Mouse (Mus musculus) heart, postnatal 25 days (tissue): ENCODE measurements at regions not wholly inside any gene's neighbourhood (a gene's known extent, or its start where the extent isn't known, plus 50 kb on each side); places are given as distances from the start of the nearest gene placed in this dataset.

Experiments used
- DNase-seq: peaks from one replicate; pipeline ENCODE4 v3.0.0; 2022; ENCODE audit warnings: low spot score
- intact Hi-C: fragments of 180-260 bp; cut with DNase I; formaldehyde crosslinking; loops from one replicate; pipeline ENCODE4 v1.15.1; 2025

DNA sequence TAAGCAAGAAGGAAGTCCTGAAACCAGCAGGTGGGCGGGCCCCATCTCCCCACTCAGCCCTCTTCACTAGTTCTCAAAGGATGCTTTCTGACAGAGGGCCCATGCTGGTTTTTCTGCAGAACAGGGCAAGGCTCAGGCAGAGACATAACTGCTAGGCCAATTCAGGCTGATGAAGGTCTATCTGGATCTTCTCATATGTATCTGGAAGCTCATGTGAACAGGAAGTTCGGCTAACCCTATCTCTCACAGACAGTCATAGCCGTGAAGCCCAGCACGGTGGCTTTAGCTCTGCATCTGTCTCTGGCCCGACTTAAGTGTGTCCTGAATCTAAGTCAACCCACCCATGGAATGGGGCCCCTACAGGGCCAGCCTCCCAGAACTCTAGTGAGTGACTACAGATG, 113.7 kb upstream of the 1700021F07Rik start:
- no peak for DNase-seq
- intact Hi-C loops = no loop called here

DNA sequence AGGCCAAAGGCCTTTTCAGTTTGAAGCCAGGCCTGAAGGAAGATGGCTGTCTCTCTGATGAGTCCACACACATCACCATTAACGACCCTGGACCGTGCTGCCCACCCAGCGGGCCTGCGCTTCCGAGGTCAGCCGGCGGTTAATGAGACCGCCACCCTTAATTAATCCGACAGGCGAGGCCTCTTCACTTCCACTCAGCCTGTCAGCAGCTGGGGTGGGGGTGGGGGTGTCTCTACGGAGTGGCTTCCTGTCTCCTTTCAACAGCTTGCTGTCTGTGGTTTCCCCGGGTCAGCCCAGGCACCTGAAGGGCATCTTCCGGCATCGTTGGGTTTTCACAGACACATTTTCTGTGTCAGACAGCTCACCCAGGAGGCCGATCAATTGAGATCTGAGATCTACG, 113.0 kb upstream of the 1700021F07Rik start:
- DNase-seq = no peak
- intact Hi-C loops = no loop called here

DNA sequence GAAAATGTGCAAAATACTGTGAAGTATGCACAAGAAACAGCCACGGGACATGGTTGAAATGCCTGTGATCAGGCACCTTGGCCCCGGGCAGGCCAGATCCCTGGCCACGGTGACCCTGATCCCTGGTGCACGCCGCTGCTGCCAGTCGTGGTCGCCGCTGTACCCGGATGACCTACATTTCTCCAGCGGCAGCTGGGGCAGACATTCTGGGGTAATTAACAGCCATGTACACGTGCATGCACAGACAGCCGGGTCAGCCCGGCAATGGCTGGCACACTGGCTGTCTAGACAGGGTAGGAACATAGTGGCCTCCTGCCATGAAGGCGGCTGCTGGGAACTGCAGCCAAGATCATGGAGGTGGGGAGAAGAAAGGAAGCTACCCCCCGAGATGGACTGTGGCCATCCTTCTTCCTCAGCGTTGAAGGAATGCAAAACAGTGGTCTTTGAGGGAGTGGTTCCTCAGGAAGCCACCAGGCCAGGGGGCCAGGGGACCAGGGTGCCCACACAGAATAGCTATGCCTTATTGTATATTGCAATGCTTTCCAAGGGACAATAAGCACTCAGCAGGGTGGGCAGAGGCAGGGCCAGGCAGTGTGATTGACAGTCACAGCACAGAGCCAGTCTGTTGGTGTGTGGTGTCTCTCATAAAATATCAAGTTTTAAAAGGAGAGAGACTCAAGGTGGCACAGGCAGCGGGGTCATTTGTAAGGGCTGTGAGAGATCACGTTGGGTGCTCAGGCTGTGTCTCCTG, 108.3 kb upstream of the 1700021F07Rik start:
- DNase-seq = peak; percentile 31
- intact Hi-C loops = no loop called here

DNA sequence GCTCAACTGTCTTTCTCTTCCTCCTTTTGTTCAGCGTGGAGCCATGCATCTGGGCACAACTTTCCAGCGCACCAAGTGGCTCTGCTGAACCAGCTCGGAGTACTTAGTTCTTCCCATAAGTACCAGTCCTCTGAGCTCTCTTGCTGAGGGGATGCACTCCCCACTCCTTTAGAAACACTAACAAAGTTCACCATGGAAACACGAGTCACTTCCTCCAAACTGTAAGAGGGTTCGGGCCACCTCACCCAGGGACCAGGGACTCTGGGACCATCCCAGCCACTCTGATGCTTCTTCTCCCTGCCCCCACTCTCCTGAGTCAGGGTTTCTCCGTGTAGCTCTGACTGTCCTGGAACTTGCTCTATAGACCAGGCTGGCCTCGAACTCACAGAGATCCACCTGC, 107.0 kb upstream of the 1700021F07Rik start:
- DNase-seq = no peak
- intact Hi-C loops = loop anchor here (5.0 kb wide), 1 partner anchor 63 kb away; no protein-coding TSS in a partner anchor

DNA sequence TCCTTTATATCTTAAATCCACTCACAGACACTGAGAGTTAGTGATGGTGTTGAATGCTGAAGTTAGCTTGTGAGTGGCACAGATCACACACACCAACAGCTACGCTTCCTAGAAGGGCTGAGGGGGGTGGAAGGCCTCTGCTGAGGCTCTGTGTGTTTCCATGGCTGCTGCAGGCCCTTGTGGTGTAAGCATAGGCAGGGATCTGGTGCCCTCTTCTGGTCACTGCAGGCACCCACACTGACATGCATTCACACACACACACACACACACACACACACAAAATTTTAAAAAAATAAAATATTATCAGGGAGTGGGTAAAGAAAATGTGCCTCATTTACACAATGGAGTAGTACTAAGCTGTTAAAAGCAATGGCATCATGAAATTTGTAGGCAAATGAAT, 105.5 kb upstream of the 1700021F07Rik start:
- intact Hi-C loops = loop anchor here (5.0 kb wide), 1 partner anchor 65 kb away; no protein-coding TSS in a partner anchor

DNA sequence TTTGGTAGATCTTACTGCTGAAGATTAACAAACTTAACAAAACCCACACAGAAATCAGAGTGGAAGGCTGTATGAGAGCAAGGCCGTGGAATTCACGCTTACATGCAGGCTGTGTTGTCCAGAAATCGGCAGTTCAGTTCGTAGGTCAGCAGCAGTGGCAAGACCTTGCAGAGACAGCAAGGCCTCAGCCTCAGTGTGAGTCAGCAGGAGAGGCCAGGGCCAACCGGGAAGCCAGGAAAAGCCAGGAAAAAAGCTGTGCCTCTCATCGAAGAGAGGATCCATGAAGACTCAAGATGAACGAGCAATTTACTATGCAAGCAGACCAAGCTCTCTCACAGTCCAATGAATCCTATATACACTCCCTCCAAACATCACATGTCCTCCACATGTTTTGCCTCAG, 103.4 kb upstream of the 1700021F07Rik start:
- DNase-seq = no peak
- intact Hi-C loops = loop anchor here (5.0 kb wide), 1 partner anchor 67 kb away; no protein-coding TSS in a partner anchor

More for the DNA sequence above, 105.5 kb upstream of the 1700021F07Rik start:
- no peak for DNase-seq

DNA sequence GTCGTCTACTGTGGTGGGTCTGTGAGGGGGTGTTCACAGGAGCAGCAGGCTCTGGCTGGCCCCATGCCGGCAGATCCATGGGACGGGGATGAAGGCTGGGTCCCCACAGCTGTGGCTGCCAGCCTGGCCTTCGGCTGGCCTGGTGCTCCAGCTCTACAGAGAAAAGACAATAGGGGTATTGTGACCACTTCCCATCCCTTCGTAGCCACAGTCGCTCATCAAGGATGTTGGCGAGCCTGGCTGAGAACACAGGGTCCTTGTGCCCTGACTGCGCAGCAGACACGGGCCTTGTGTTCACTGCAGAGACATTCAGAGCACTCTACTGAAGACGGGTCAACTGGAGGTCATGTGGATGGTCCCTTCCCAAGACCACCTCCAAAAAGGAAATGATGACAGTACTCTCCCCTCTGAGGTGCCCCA, 102.4 kb upstream of the 1700021F07Rik start:
- DNase-seq = no peak
- intact Hi-C loops = loop anchor here (5.0 kb wide), 1 partner anchor 68 kb away; no protein-coding TSS in a partner anchor

DNA sequence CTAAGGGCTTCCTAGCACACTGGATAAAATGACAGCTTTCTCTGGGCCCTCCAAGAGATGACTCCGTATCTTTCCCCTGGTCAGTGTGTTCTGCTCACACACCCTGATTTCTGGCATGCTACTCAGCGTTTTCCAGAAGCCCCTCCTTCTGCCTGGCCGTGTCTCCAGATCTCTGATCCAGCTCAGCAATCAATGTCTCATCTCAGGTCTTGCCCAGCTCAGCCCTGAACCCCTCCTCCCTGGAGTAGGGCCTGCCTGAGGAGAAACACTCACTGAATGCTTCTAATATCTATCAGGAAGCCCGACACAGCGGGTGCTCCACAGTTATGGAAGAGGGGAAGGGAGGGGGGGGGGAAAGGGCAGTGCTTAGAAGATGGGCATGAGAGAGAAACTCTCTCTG, 101.9 kb upstream of the 1700021F07Rik start:
- intact Hi-C loops = no loop called here
- no peak for DNase-seq

DNA sequence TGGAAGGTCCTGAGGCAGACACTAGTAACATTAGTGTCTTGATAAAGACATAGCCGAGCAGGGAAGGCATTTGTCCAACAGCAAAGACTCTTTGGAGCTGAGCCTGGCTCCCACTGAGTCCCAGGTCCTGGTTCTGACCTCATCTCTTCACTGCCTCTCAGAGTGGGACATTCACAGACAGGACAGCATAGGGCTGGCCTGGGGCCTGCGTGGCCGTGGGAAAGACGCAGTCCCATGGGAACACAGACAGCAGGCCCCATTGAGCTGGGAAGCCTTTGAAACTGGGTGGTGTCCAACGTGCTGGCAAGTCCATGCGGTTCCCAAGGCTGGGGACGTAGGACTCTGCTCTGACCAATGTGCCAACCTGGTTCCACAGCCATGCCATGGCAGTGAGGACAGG, 97.5 kb upstream of the 1700021F07Rik start:
- intact Hi-C loops = no loop called here
- DNase-seq = peak; percentile 25

DNA sequence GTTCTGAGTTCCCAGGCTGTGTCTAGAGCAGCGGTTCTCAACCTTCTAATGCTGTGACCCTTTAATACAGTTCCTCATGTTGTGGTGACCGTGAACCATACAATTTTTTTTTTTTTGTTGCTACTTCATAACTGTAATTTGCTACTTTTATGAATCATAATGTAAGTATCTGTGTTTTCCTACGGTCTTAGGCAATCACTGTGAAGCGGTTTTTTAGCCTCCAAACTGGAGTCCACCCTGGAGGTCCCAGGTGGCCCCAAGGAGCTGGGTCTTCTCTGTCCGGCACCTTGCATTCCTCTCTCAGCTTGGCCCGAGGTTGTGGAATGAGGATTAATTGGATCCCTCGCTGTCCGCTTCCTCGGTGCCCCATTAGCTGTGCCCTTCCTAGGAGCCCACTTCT, 96.6 kb upstream of the 1700021F07Rik start:
- intact Hi-C loops = no loop called here
- DNase-seq = no peak

DNA sequence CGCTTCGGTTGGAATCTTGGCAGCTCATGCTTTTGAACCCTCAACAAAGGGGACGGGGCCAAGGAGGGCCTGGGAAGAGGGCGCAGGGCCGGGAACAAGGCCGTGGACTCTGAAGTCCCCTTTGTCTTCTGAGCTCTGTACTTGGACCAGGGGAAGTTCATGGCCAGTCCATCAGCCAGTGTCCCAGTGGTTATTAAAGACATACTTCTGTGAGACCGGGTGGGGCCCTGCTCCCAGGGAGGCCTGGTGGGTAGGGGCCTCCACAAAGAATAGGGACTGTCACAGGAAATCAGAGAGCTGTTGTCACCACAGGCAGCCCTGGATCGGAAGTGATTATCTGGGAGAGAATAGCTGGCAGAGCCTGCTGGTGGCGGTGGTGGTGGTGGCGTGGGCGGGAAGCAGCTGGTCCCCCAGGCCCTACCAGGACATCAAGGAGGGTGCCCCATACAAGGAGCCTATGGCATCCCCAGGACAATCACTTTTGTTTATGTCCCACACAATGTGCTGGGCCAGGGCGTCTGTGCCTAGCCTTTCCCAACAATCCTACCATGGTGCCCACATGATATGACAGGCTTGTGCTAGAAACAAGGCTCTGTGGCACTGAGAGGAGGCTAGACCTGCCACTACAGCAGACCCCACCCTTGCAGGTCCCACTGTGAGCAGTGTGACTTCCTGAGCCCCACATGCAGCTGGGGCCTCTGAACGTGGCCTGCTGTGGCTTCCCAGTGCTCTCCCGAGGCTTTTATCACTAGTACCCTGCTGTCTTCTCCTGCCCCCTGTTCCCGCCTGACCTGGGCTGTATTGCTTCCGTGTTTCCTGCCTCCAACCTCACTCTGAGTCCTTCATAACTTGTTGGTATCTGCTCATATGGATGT, 96.0 kb upstream of the 1700021F07Rik start:
- intact Hi-C loops = no loop called here
- no peak for DNase-seq

DNA sequence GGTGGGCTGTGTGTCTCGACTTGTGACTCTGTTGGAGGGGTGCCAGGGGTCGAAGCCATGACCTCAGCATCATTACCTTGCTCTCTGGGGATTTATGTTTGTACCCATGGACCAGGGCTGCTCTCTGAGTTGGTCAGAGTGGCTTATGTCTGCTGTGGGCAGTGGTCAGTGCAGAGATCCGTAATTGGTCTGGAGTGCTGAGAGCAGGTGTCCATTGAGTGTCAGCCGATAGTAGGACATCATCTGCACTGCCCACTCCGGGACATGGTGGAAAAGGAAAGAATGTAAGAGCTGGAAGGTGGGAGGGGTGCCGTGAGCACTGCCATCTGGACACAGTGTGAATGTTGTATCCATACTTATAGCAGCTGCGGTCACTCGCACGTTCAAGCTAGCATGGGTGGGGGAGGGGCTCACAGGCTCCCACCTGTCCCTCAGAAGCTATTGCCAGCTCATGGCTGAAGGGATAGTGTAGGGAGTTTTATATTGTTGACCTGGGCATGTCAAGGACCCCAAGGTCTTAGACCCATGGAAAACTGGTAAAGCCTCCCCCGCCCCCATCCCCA, 94.4 kb upstream of the 1700021F07Rik start:
- no peak for DNase-seq
- intact Hi-C loops = no loop called here

DNA sequence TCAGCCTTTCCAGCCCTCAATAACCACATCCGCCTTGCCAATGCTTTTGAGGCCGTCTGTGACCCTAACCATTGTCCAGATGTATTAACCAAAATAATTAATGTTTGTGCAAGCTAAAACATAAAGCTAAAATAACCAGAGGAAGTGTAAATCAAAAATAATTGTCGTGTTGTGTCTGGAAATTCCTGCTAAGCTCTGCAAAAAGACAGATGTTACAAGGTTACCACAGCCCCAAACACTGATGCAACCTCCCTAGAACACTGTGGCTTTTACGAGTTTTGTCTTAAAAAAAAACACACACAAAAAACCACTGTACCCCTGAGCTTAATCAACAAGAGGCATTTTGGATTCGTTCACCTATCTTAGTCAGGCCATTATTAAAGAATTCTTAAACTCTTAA, 90.5 kb upstream of the 1700021F07Rik start:
- DNase-seq = no peak
- intact Hi-C loops = no loop called here

DNA sequence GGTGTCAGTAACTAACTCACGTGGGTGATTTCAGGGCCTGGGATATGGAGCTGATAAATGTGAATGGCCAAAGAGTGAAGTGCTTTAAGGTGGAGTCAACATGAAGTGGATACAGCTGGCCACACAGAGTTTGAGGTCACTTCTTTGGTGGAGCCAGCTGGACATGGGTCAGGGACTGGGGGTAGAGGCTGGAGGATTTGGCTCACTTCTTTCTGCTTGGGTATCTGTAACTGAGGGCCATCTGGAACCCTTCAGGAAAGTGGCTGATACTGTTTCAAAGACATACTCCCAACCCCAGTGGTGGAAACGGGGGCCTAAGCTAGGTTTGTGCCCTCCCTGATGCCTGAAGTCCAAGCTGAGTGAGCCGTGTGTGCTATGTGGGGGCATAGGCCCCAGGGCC, 90.1 kb upstream of the 1700021F07Rik start:
- intact Hi-C loops = no loop called here
- DNase-seq = peak; percentile 63

DNA sequence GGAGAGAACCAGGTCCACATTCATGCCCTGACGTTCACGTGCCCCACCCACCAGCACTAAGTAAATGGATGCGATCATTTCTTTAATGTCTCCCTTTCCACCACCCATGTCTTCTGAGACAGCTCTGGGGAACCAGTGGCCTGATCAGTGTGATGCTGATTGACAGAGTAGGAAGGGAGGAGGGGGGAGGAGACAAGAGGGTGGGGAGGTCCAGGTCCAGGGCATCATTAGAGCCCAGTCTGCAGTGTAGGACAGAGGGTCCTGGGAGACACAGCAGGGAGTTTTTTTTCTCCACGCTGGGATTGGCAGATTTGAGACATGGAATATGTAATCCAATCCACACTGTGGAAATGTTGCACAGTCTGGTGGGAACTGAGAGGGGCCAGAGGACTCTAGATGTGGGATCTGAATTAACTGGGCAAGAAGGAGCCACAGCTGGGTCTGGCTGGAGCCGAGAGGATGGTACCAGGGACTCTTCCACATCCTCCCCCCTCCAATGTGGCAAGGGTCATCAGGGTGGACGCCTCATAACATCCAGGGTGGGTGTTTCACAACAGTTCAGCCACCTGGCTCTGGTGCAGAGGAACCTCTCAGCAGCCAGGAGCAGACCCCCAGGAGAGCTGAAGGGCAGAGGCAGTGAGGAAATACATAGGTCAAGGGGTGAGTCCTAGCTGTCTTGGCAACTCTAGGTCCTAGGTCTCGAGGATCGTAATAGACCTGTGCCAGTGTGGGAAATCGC, 89.3 kb upstream of the 1700021F07Rik start:
- intact Hi-C loops = no loop called here
- no peak for DNase-seq

DNA sequence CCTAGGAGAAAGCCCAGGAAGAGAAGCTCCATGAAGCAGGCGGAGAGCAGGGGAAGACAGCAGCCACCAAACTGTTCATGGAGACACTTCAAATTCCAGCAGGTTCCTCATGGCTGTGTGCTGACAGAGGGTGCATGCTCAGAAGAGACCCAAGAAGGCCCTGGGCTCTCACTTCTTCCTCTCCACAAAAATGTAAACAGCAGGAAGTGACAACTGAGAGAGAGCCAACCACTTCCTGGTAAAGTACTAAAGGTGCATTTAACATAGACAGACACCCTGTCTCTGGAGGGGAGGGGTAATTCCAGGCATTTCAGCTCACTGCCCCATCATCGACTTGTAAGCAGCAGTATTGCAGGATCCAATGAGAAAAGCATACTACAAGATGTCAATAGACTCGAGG, 85.8 kb upstream of the 1700021F07Rik start:
- no peak for DNase-seq
- intact Hi-C loops = no loop called here

DNA sequence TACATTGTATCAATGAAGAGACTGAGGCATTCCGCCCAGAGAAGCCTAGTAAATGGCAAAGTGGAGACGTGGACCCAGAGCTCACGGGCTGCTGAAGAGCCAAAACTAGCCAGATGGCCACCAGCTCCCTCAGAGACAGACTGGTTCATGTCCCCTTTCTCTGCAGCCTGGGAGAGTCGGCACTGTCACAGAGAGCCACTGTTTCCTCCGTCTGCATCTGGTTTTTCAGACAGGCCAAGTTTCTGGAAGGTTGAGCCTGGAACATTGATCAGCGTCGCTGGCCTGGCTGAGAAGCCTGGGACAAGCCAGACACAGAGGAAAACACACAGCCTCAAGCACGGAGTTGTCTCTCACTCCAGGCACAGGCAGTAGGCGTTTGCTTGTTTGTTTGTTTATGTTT, 83.4 kb upstream of the 1700021F07Rik start:
- DNase-seq = peak; percentile 36
- intact Hi-C loops = no loop called here

DNA sequence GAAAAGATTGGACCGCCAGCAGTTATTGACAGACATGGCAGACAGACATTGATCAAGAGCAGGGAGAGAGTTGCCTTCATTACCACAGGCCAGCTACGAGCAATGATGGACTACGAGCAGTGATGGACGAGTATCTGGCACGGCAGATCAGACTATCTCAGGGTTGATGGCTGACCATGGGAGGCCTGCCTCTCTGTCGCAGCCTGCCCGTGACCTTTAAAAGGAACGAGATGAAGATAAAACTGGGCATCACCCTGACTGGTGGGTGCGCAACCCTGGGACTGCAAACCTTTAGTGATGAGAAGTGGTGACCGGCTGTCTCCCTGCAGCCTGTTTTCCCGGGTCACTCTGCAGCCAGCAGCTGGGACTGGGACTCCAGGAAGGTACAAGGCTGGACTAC, 80.3 kb upstream of the 1700021F07Rik start:
- intact Hi-C loops = no loop called here
- no peak for DNase-seq

DNA sequence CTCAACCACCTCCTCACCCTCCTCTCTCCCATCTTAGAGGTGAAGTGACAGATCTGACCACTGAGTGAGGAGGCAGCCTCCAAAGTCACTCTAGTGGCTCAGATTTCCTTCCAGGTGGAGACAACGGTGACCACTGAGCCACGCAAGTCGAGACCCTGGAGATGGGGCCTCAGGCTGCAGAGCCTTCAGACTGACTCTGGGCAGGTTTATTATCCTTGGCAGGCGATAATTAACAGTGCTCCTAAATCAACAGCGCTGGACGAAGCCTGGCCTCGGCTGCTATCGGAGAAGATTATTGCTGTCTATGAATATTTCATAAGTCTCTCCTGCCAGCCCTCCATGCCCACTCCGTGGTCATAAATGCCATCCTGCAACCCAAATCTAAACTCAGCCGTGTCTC, 79.1 kb upstream of the 1700021F07Rik start:
- no peak for DNase-seq
- intact Hi-C loops = no loop called here

DNA sequence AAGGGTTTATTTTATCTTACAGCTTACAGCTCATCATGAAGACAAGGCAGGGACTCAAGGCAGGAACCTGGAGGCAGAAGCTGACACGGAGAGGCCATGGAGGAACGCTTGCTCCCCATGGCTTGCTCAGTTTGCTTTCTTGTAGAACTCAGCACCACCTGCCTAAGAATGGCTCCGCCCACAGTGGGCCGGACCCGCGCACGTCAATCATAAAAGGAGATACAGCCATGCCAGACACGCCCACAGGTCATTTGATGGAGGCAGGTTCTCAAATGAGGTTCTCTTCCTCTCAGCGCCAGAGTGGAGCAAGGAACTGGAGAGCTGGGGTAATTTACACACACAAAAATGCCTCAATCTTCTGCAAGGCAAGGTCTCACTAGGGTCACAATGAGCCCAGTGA, 78.0 kb upstream of the 1700021F07Rik start:
- intact Hi-C loops = no loop called here
- DNase-seq = no peak
